Comparison of ENCODE assay signal across 30 mouse cellular contexts in genomic region chr1:191334500-191334899, GRCm38 (mm10). TPM values are rescaled to one million over a fixed set of nuclear protein-coding genes. Genes with fewer than 3 reads are reported as not detected.
DNase-seq lines count a peak whose midpoint lies in the region; ATAC-seq and TF ChIP-seq lines count a peak whose summit lies in the region.
"Had no signal": no experiment of that assay in that cellular context is flagged by ENCODE, and none has a peak within 500 bp of the region (broad histone marks: within the 10 kb centered on the region; RNA-seq: fewer than 3 reads in every experiment).

No protein-coding gene starts in this region.

- no peak for TF ChIP-seq POLR2A in MEL (IDR thresholded peaks at IDR 0.05; ENCODE audit: control insufficient read depth in 1 of 2, insufficient read depth in 1 of 2, low read depth in 1 of 2, low read length in 2 of 2, poor library complexity in 1 of 2)

- no peak overlapping the region for H3K27ac ChIP-seq in heart, embryonic 10.5 days
- no peak overlapping the region for H3K27ac ChIP-seq in MEL (ENCODE audit: control insufficient read depth, low read depth, low read length)
- peak overlapping the region; percentile 65 for H3K27ac ChIP-seq in macrophage
- no peak overlapping the region for H3K27ac ChIP-seq in intestine, postnatal 0 days (ENCODE audit: low read depth, low read length)
- H3K27ac ChIP-seq: embryonic facial prominence, embryonic 12.5 days; gastrocnemius, adult 2 months; heart, adult 2 months; intestine, embryonic 15.5 days; lung, embryonic 15.5 days; midbrain, embryonic 10.5 days; midbrain, embryonic 15.5 days; stomach, postnatal 0 days had no signal

- H3K27me3 ChIP-seq in heart, embryonic 10.5 days (ENCODE audit: insufficient read depth, poor library complexity, severe bottlenecking), result no peaks in the 10 kb centered on the region
- no peaks in the 10 kb centered on the region for H3K27me3 ChIP-seq in MEL (ENCODE audit: control insufficient read depth in 1 of 2, insufficient read depth in 2 of 2, low read length in 2 of 2)
- no peaks in the 10 kb centered on the region for H3K27me3 ChIP-seq in splenic B cell, adult 2 months (ENCODE audit: control insufficient read depth, insufficient read depth, low read length, poor library complexity, severe bottlenecking)
- no peaks in the 10 kb centered on the region for H3K27me3 ChIP-seq in intestine, postnatal 0 days (replicated peaks; ENCODE audit: control insufficient read depth, insufficient read depth, low read length)
- H3K27me3 ChIP-seq: embryonic facial prominence, embryonic 12.5 days; intestine, embryonic 15.5 days; lung, embryonic 15.5 days; midbrain, embryonic 15.5 days had no signal

- peak; percentile 59 for DNase-seq in heart, embryonic 10.5 days (ENCODE audit: low spot score)
- no peak for DNase-seq in heart, adult 8-10 months (ENCODE audit: low spot score)
- DNase-seq in MEL (ENCODE audit: low read depth, low spot score), result peak; percentile 30
- peak; percentile 85 for DNase-seq in splenic B cell, adult 2 months (ENCODE audit: low read depth, low spot score)
- DNase-seq in embryo, embryonic 10 days (ENCODE audit: low spot score), result no peak
- DNase-seq: adrenal gland, postnatal 25 days; cerebellum, adult 8-10 months; cerebellum, postnatal 25 days; embryo, embryonic 11 days; gastrocnemius, postnatal 36 days; heart, adult 2 months; heart, postnatal 14 days; kidney, adult 8-10 months; kidney, postnatal 10 days; layer of hippocampus, adult 9-11 months; lung, postnatal 4 days; right cerebral cortex, adult 18-20 months; spleen, adult 18-20 months; thymus, postnatal 4 days had no signal

- no peak for TF ChIP-seq CTCF in MEL (IDR thresholded peaks at IDR 0.05 in 2 of 3, conservative IDR thresholded peaks at IDR 0.05 in 1 of 3; ENCODE audit: control insufficient read depth in 1 of 3, insufficient read depth in 1 of 3, low read depth in 2 of 3, low read length in 3 of 3, poor library complexity in 1 of 3, severe bottlenecking in 1 of 3)
- TF ChIP-seq CTCF in intestine, postnatal 0 days (IDR thresholded peaks at IDR 0.05; ENCODE audit: low read depth), result no peak

- peaks cover 9% of the 10 kb centered on the region; the same call in 1 of the 2 replicates for H3K4me1 ChIP-seq in heart, embryonic 10.5 days
- no peaks in the 10 kb centered on the region for H3K4me1 ChIP-seq in MEL (ENCODE audit: control insufficient read depth in 1 of 2, insufficient read depth in 2 of 2, low read length in 2 of 2)
- H3K4me1 ChIP-seq in intestine, postnatal 0 days (replicated peaks; ENCODE audit: control insufficient read depth, insufficient read depth, low read length), result no peaks in the 10 kb centered on the region
- H3K4me1 ChIP-seq: embryonic facial prominence, embryonic 12.5 days; intestine, embryonic 15.5 days; lung, embryonic 15.5 days; midbrain, embryonic 10.5 days; midbrain, embryonic 15.5 days had no signal

- no peak for TF ChIP-seq EP300 in MEL (IDR thresholded peaks at IDR 0.05; ENCODE audit: low read depth in 1 of 2, low read length in 2 of 2)

- no peak overlapping the region for H3K4me2 ChIP-seq in intestine, postnatal 0 days (replicated peaks; ENCODE audit: low read depth)
- H3K4me2 ChIP-seq: embryonic facial prominence, embryonic 12.5 days; intestine, embryonic 15.5 days; lung, embryonic 15.5 days; midbrain, embryonic 15.5 days had no signal

- no peaks in the 10 kb centered on the region for H3K9me3 ChIP-seq in heart, embryonic 10.5 days
- no peaks in the 10 kb centered on the region for H3K9me3 ChIP-seq in MEL (replicated peaks; ENCODE audit: insufficient read depth, low read length)
- H3K9me3 ChIP-seq in intestine, postnatal 0 days (ENCODE audit: control insufficient read depth), result no peaks in the 10 kb centered on the region
- H3K9me3 ChIP-seq: embryonic facial prominence, embryonic 12.5 days; intestine, embryonic 15.5 days; lung, embryonic 15.5 days; midbrain, embryonic 10.5 days; midbrain, embryonic 15.5 days had no signal

- 71% methylated on average over 5 of the region's 5 CpGs for WGBS in heart, embryonic 10.5 days
- WGBS in macrophage (ENCODE audit: missing documents), result 19% methylated on average over 5 of the region's 5 CpGs
- WGBS in intestine, postnatal 0 days, result 78% methylated on average over 5 of the region's 5 CpGs

- H3K36me3 ChIP-seq in heart, embryonic 10.5 days, result peaks cover 61% of the 10 kb centered on the region
- H3K36me3 ChIP-seq in MEL (ENCODE audit: control insufficient read depth in 1 of 2, insufficient read depth in 2 of 2, low read length in 2 of 2), result peaks cover 0 to 11% of the 10 kb centered on the region in 2 experiments; a peak in 2 of 4 replicates
- peaks cover 33% of the 10 kb centered on the region for H3K36me3 ChIP-seq in macrophage (ENCODE audit: inconsistent target)
- peaks cover 3% of the 10 kb centered on the region for H3K36me3 ChIP-seq in splenic B cell, adult 2 months (ENCODE audit: control insufficient read depth, insufficient read depth, low read length, poor library complexity, severe bottlenecking)
- peaks cover 38% of the 10 kb centered on the region; the same call in 1 of the 2 replicates for H3K36me3 ChIP-seq in intestine, postnatal 0 days (ENCODE audit: control insufficient read depth, insufficient read depth)

- no peak for ATAC-seq in intestine, postnatal 0 days
- ATAC-seq: forebrain, embryonic 16.5 days; hindbrain, embryonic 16.5 days; intestine, embryonic 15.5 days; midbrain, embryonic 15.5 days had no signal

- no peak overlapping the region for H3K4me3 ChIP-seq in heart, embryonic 10.5 days
- H3K4me3 ChIP-seq in MEL (ENCODE audit: control insufficient read depth in 1 of 2, insufficient read depth in 1 of 2, low read depth in 2 of 2, low read length in 2 of 2) (no peak overlapping the region), macrophage (ENCODE audit: inconsistent target) (no peak overlapping the region)
- no peak overlapping the region for H3K4me3 ChIP-seq in intestine, postnatal 0 days (ENCODE audit: low read depth, low read length)
- H3K4me3 ChIP-seq: embryonic facial prominence, embryonic 12.5 days; gastrocnemius, adult 2 months; heart, adult 2 months; intestine, embryonic 15.5 days; lung, embryonic 15.5 days; midbrain, embryonic 10.5 days; midbrain, embryonic 15.5 days had no signal

- H3K9ac ChIP-seq in MEL (ENCODE audit: control insufficient read depth, low read depth, low read length, poor library complexity, severe bottlenecking), result no peak overlapping the region
- H3K9ac ChIP-seq in intestine, postnatal 0 days (ENCODE audit: low read depth, low read length), result no peak overlapping the region
- H3K9ac ChIP-seq: embryonic facial prominence, embryonic 12.5 days; intestine, embryonic 15.5 days; lung, embryonic 15.5 days; midbrain, embryonic 15.5 days had no signal

- TF ChIP-seq RAD21 in MEL (IDR thresholded peaks at IDR 0.05; ENCODE audit: low read depth, low read length), result no peak

- H3K79me2 ChIP-seq in MEL (ENCODE audit: control insufficient read depth, insufficient read depth, low read length, poor library complexity), result no peaks in the 10 kb centered on the region
- H3K79me2 ChIP-seq in macrophage (ENCODE audit: inconsistent target), result peaks cover 100% of the 10 kb centered on the region

TF ChIP-seq in MEL, 35 proteins besides CTCF, POLR2A, EP300 and RAD21 (continues in another document):
- TF ChIP-seq MAX (IDR thresholded peaks at IDR 0.05; ENCODE audit: low read length), result no peak
- TF ChIP-seq UBTF (IDR thresholded peaks at IDR 0.05; ENCODE audit: borderline replicate concordance, insufficient read depth, low read depth, low read length), result no peak
- no peak for TF ChIP-seq RCOR1 (IDR thresholded peaks at IDR 0.05; ENCODE audit: low read depth, low read length)
- no peak for TF ChIP-seq ZMIZ1 (IDR thresholded peaks at IDR 0.05; ENCODE audit: low read depth, low read length)
- TF ChIP-seq ZKSCAN1 (IDR thresholded peaks at IDR 0.05; ENCODE audit: low read depth, low read length), result no peak
- TF ChIP-seq SMC3 (IDR thresholded peaks at IDR 0.05; ENCODE audit: low read depth, low read length), result no peak
- TF ChIP-seq E2F4 (IDR thresholded peaks at IDR 0.05; ENCODE audit: borderline replicate concordance, low read depth, low read length), result no peak
- TF ChIP-seq ETS1 (IDR thresholded peaks at IDR 0.05; ENCODE audit: low read depth, low read length), result no peak
- no peak for TF ChIP-seq TAL1 (IDR thresholded peaks at IDR 0.05; ENCODE audit: low read length)
- TF ChIP-seq MAFK (IDR thresholded peaks at IDR 0.05; ENCODE audit: borderline replicate concordance, low read depth, low read length), result no peak
- no peak for TF ChIP-seq ELF1 (IDR thresholded peaks at IDR 0.05; ENCODE audit: low read depth, low read length)
- no peak for TF ChIP-seq BHLHE40 (IDR thresholded peaks at IDR 0.05; ENCODE audit: borderline replicate concordance, low read depth, low read length)
- no peak for TF ChIP-seq CHD1 (IDR thresholded peaks at IDR 0.05; ENCODE audit: low read depth, low read length)

RNA-seq across cellular contexts. Expression of gene Tmem206, which starts 8.8 kb away (rescaled TPM):
- polyA plus RNA-seq in heart, embryonic 10.5 days (2016; fragmentation: Nextera tagmentation; extraction: Ambion mirVana), result 17.0 and 18.8 TPM in 2 replicates
- total RNA-seq in heart, adult 8-10 months (2022), result 1 to 10 TPM; 2.6 to 4.2 (median 3.0) TPM
- total RNA-seq in MEL (2012; rRNA removed), result 12.4 and 14.3 TPM in 2 replicates
- polyA plus RNA-seq in MEL (2012; ENCODE audit: insufficient read depth in 1 of 2, insufficient read length in 2 of 2, low read depth in 1 of 2, low replicate concordance in 2 of 2, missing spikeins in 1 of 2), result 10 to 100 TPM in 1 of 2 experiments, not detected in 1; 16.2 TPM
- total RNA-seq in macrophage (2018; cell fraction: chromatin; rRNA removed), result 10 to 100 TPM in 23 of 26 experiments, 1 to 10 TPM in 3; 5.9 to 95.6 (median 32.8) TPM
- 10 to 100 TPM; 37.3 to 87.6 (median 63.9) TPM for total RNA-seq in macrophage (2018; cell fraction: cytosol; rRNA removed)
- 100 to 1,000 TPM in 9 of 26 experiments, 10 to 100 TPM in 17; 18.7 to 147 (median 77.3) TPM for total RNA-seq in macrophage (2018; cell fraction: nucleus; rRNA removed)
- 54.6 to 94.7 TPM (median 76.4 TPM) in 3 replicates for polyA plus RNA-seq in macrophage (2018)
- 14.6 and 15.4 TPM in 2 replicates for polyA plus RNA-seq in intestine, postnatal 0 days (2015; fragmentation: Nextera tagmentation; extraction: Ambion mirVana)

RNA-seq across cellular contexts. Expression of gene Nenf, which starts 16.5 kb away (rescaled TPM):
- polyA plus RNA-seq in heart, embryonic 10.5 days (2016; fragmentation: Nextera tagmentation; extraction: Ambion mirVana), result 78.2 and 78.6 TPM in 2 replicates
- total RNA-seq in heart, adult 8-10 months (2022), result 100 to 1,000 TPM in 3 of 4 experiments, 10 to 100 TPM in 1; 90.1 to 115 (median 111) TPM
- total RNA-seq in MEL (2012; rRNA removed), result 43.3 and 53.2 TPM in 2 replicates
- 10 to 100 TPM in 1 of 2 experiments, not detected in 1; 49.4 TPM for polyA plus RNA-seq in MEL (2012; ENCODE audit: insufficient read depth in 1 of 2, insufficient read length in 2 of 2, low read depth in 1 of 2, low replicate concordance in 2 of 2, missing spikeins in 1 of 2)
- total RNA-seq in macrophage (2018; cell fraction: chromatin; rRNA removed), result 10 to 100 TPM in 1 of 26 experiments, 1 to 10 TPM in 14, not detected in 11; 1.4 to 13.4 (median 2.5) TPM
- total RNA-seq in macrophage (2018; cell fraction: cytosol; rRNA removed), result 10 to 100 TPM; 48.8 to 69.1 (median 56.8) TPM
- 10 to 100 TPM in 18 of 26 experiments, 1 to 10 TPM in 8; 3.8 to 23.1 (median 13.1) TPM for total RNA-seq in macrophage (2018; cell fraction: nucleus; rRNA removed)
- 30.8 to 55.9 TPM (median 45.1 TPM) in 3 replicates for polyA plus RNA-seq in macrophage (2018)
- polyA plus RNA-seq in intestine, postnatal 0 days (2015; fragmentation: Nextera tagmentation; extraction: Ambion mirVana), result 171 and 174 TPM in 2 replicates

Comparison
In these comparisons a context has a peak if more than half of its experiments do, and no peak if none do; other contexts are left out.
1. DNase-seq: peak in heart, embryonic 10.5 days (single experiment), MEL (single experiment) and splenic B cell, adult 2 months (single experiment); none in heart, adult 8-10 months (single experiment) and embryo, embryonic 10 days (single experiment).